Mouse (Mus musculus): Measurements from ENCODE around the gene Ache.

Gene Ache

DNA sequence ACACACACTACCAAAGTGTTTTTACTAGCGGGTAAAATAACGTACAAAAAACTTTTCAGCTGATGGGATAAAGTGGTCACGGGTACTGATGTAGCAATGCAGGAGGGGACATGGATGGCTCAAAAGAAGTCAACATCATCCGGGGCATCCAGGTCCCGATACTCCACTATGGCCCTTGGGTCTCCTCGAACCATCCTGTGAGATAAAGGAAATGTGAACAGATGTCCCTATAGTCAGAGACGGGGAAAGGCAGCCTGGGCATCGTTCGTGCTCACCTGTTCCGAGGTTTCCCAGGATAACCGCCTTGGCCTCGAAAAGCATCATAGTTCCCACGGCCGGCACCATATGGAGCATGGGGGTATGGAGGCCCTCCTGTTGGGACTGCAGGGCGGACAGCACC lies 8.4 kb downstream of the Ache start:
- DNase-seq (ENCODE audit: low spot score): no peak

GRCm38 (mm10) chr5:137297126-137297525 lies 9.8 kb downstream of the Ache start:
- no peak for DNase-seq (ENCODE audit: low spot score)

GRCm38 (mm10) chr5:137299240-137299639 lies 11.9 kb downstream of the Ache start:
- no peak for DNase-seq (ENCODE audit: low spot score)

GRCm38 (mm10) chr5:137301253-137301652 lies 13.9 kb downstream of the Ache start:
- no peak for DNase-seq (ENCODE audit: low spot score)

DNA sequence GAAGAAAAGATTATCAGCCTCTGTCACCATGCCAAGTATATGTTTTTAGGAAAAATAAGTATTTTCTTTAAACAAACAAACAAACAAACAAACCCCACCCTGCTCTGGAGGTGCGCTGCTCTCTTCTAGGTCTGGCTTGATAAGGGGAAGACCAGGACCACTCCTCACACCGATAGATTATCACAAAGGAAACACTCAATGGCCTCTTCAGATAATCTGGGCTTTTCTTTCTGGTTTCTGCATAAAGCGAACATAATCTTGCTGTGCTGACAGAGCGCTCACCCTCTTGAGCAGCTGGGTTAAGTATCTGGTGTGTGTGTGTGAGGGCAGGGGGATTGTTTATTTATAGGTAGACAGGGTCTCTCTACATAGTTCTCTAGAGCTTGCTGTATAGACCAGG lies 16.3 kb downstream of the Ache start:
- no peak for DNase-seq (ENCODE audit: low spot score)

GRCm38 (mm10) chr5:137304165-137304564 lies 16.8 kb downstream of the Ache start:
- DNase-seq (ENCODE audit: low spot score): no peak

GRCm38 (mm10) chr5:137304816-137305215 lies 17.5 kb downstream of the Ache start:
- no peak for DNase-seq (ENCODE audit: low spot score)

- no peak for DNase-seq (ENCODE audit: low spot score)
Measured at GRCm38 (mm10) chr5:137305822-137306221, 18.5 kb downstream of the Ache start.

DNA sequence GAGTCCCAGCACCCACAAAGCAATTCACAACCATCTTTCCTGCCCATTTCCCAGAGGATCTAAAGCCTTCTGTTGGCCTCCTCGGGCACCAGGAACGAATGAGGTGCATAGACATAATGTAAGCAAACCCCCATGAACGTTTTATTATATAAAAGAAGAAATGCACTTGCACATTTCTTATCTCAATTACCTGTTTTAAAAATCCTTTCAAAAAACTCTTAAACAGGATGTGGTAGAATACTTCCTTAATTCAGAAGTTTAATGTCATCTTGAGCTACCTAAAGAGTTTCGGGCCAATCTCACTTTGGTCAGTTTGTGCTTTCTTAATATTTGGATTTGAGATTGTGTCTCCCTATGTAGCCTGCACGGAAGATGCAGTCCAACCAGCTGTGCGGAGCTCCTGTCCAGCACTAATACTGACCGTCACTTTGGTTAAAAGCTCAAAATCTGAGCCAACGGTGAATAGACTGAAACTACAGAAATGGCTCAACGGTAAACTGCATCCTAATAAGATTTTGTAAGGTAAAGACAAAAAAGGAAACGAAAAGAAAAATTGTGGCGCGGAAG lies 19.2 kb downstream of the Ache start:
- no peak for DNase-seq (ENCODE audit: low spot score)

GRCm38 (mm10) chr5:137307071-137307912 lies 20.0 kb downstream of the Ache start, which contains the start of gene Srrt:
Gene Srrt, minus strand, starts transcription at chr5:137307674.
- peak; percentile 65 for DNase-seq (ENCODE audit: low spot score)

- no peak for DNase-seq (ENCODE audit: low spot score)
Measured at GRCm38 (mm10) chr5:137308356-137308755, 21.0 kb downstream of the Ache start.

GRCm38 (mm10) chr5:137313466-137314192 lies 26.3 kb downstream of the Ache start:
- DNase-seq (ENCODE audit: low spot score): no peak

DNA sequence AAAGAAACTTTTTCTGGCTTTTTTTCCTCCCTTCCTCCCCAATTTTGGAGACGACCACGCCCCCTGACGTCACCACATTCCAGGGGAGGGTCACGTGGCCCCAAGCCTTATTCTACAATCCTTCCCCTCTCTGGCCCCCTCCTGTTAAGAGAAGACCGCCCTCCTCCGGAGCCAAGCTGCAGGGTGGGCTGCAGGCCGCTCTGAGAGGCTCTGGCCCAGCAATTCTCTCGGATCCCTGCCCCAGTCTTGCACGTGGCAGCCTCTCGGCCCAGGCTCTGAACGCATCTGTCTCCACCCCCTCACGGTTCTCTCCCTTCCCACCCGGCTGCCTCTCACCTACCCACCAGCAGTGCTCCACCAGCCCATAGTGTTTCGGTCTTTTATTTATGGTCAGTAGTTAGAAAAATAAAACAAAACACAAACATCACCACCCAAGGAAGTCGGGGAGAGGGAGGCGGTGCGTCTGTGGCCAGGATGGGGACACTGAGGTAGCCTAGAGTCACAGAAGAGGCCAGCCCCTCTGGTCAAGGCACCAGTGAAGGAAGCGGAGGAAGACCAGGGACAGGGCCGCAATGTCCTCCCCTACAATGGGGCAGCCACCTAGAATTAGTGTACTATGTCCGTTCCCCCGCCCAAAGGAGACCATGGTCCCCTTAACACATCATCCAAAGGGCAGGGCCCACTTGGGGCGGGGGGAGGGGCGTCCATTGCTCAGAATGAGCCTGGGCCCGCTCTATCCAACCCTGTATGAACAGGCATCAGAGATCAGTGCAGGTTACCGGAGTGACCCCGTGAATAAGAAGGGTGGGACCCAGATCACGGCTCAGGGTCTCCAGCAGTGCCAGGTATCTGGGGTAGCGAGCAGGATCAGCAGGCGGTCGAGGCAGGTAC lies 27.1 kb downstream of the Ache start, which contains the start of gene Trip6:
Gene Trip6, minus strand, starts transcription at position 212 of the 891 bp plus-strand sequence.
- peak; percentile 78 for DNase-seq (ENCODE audit: low spot score)

DNA sequence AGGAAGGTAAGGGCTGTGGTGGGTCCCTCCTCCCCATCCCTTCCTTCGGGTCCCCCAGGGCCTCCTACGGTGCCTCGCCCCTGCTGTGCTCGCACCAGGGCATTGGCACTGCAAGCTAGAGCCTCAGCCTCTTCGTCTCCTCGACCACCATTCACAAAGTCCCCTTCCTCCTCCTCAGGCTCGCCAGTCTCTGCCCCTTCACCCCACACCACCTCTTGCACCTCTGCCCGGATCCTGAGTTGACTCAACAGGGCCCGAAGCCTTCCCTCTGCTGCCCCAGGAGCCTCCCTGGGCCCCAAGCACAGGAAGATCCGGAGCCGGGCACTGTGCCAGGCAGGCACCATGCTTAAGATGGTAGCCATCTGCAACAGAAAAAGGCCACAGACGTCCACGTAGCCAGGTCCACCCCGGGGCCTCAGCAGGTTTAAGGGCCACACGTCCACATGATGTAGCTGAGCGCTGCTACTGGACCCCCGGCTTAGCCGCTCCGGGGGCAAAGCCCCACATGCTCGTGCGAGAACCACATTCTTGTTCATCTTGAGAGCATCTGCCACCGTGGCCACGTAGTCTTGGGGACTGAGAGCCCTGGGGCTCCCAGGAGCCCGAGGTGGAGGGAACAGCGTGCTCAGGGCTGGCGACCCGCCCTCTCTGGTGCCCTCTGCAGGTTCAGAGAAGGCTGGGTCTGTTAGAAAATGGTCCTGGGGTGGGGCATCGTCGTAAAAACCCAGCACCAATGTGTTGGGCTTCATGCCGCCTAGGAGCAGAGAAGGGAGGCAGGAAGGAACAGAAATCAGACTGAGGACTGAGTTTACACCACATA lies 28.0 kb downstream of the Ache start:
- DNase-seq (ENCODE audit: low spot score): no peak

DNA sequence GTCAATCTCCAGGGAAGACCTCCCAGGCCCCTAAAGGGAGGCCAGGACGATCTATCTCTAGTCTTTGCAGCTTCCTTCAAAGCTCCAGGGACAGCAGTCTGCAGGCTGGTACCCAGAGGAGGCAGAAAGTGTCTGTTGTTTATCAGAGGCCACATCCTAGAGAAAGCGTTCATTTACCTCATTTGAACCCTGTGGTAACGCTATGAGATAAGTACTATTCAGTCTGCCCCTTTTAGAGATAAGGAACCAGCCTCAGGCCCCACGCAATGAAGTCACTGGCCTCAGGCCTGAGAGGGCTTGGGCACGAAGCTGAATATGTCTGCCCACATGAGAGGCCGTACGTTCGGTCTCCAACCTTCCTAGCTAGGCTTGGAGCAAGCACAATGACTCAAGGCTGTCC lies 30.0 kb downstream of the Ache start:
- DNase-seq (ENCODE audit: low spot score): no peak

DNA sequence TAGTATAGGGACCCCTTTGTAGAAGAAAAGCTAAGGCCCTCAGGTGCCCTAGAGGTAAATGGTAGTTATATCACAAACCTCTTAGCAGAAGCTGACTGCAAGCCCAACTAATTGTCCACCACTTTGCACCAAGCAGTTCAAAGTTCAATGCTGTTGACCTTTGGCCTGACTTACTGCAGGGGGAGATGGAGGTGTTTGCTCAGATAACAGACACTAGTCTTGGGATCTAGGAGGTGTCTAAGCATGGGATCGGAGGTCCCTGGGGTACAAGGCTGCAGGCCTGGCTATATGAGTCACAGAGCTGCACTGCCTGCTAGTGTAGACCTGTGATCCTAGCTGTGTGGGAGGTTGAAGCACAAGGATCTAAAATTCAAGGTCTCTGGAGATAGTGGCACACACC lies 31.3 kb downstream of the Ache start:
- no peak for DNase-seq (ENCODE audit: low spot score)

- DNase-seq (ENCODE audit: low spot score): no peak
Measured at GRCm38 (mm10) chr5:137320996-137321395, 33.7 kb downstream of the Ache start.

- DNase-seq (ENCODE audit: low spot score): no peak
Measured at GRCm38 (mm10) chr5:137330910-137331309, 43.6 kb downstream of the Ache start.

DNA sequence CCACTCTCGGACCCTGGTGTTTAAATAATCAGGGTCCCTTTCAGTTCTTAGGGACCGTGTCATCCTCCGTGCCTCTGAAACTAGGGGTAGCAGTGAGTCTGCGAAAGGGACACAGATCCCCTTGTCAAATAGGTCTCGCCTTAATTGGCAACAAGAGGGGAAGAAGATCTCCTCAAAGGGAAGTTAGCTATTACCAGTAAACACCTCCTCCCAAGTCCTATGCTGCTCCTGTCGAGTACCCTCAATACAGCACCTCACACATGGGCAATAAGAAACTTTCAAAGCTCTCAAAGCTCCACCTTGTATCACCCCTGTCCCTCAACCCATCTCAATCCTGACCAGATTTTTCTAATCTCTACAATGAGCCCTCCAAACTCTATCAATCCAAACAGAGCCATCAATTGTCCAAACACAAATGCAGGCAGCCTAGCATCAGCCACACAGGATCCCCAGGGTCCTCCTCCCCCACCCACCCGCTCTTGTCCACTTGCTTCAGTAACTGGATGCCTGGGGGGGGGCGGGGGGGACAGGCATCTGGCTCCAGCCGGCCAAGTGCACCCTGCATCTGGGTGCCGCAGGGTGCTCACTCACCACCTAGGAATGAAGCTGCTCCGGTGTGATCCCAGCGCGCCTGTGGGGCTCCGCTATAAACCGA lies 45.7 kb downstream of the Ache start:
- no peak for DNase-seq (ENCODE audit: low spot score)

DNA sequence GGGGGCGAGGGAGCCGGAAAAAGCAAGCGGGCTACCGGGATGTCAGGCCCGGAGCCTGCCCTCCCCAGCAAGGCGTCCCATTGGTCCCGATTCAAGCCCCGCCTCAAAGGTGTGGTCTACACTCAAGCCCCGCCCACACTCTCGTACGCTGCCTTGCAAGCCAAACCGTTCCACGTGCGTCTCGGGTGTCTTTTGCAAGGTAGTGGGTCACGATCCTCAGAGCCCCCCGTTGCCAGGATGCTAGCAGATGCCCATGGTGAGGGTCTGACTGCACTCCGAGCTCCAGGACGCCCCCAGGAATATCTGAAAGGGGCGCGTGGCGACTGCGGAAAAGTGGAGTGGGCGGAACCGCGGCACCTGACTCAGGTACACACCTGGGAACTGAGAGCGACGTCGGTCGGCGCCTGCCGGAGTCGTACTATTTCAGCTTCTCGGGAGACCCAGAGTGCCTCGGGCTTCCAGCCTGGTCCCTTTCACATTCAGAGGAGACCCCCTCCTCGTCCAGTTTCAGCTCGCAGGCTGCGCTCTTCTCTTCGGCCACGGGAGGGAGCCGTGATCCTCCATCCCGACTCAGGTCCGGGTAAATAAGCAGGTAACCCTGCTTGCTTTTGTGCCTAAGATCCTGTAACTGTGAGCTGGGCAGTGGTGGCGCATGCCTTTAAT lies 46.3 kb downstream of the Ache start, which contains the start of gene Slc12a9:
Gene Slc12a9, minus strand, starts transcription at position 86 of the 663 bp plus-strand sequence.
- DNase-seq (ENCODE audit: low spot score): peak; percentile 77

Measured in urinary bladder, postnatal 10 days (tissue).